Mouse (Mus musculus) frontal cortex, adult (tissue): ENCODE data around the gene Sgsm2.
"Not testable (repeated sequence)": the region's sequence is repeated elsewhere in the genome, so short reads cannot be mapped to it uniquely, and the experiment has no call there.

ENCODE experiments used
- ATAC-seq: cut with Nextera tagmentation; 2 replicates; pipeline ENCODE4 v1.9.2; 2017; ENCODE audit warnings: mild to moderate bottlenecking, moderate library complexity, mixed read lengths; ENCODE audit not compliant: low TSS enrichment

The Sgsm2 gene

DNA sequence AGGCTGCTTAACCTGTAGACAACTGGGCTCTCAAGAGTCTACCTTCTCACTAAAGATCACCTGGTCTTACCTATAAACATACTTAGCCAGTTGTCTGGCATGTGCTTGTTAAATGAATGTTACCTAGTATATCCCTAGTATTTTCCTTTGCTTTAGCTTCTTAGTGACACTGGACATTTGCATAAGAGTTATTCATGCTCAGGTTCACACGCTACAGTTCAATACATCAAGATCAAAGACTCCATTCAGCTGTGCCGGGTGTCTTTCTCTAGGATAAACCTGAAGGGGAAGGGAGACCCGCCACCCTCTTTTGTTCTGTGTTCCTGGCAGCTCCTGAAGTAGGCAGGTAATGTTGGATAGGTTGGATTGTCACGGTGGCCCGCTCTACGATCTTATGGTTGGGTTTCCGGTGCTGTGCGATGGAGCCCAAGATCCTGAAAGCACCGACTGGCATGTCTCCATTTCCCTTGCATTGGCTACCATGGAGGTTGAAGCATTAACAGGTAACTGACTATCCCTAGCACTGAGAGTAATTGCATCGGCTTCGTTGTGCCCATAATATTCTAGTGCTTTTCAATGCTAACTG is 67.8 kb downstream of the Sgsm2 start:
- no peak for ATAC-seq

DNA sequence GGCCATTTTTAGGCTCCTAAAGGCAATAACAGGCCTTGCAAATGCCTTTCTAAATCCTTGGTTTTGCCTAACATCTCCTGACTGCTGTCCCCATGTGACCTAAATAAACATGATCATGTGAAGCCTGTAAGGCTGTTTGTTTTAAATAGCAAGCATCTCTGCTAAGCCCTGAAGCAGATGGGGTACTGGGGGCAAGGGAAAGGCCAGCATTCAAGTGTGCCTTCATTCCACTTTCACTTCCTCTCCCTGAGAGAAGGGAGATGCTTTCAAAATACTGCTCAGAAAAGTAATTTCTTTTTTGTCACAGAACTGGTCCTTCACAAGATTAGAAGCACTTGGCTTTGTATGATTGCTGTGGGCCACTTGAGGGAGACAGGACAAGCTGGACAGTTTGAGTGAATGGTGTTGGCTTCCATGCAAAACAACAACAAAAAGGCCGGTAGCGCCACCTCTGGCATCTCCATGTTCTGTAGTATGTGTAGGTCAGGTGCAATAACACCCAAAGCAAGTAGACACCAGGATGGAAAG is 68.4 kb downstream of the Sgsm2 start:
- ATAC-seq, result no peak

GRCm38 (mm10) chr11:74827791-74828403 is 69.0 kb downstream of the Sgsm2 start:
- no peak for ATAC-seq

DNA sequence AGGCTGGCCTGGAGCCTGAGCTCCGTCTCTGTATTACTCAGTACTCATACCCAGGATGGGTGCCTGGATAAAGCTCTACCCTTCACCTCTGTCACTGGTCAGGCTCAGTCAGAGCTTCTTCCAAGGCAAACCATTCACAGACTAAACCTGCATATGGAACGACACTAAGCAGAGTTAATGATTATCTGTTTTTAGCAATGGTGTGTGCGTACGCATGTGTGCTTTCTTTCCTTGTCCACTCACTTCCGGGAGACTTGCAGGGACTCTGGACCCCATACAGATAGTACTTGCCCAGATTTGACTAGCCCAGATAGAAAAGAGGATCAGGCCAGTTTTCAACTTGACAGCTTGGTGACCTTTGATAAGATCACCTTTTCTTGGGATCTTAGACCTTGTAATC is 70.2 kb downstream of the Sgsm2 start:
- ATAC-seq, result no peak

- no peak for ATAC-seq
These were observed 70.7 kb downstream of the Sgsm2 start for GRCm38 (mm10) chr11:74826151-74826550.

GRCm38 (mm10) chr11:74822746-74823440 is 74.0 kb downstream of the Sgsm2 start:
- ATAC-seq, result no peak

- peak; percentile 81 for ATAC-seq
These were observed 75.4 kb downstream of the Sgsm2 start for GRCm38 (mm10) chr11:74821463-74821862.

DNA sequence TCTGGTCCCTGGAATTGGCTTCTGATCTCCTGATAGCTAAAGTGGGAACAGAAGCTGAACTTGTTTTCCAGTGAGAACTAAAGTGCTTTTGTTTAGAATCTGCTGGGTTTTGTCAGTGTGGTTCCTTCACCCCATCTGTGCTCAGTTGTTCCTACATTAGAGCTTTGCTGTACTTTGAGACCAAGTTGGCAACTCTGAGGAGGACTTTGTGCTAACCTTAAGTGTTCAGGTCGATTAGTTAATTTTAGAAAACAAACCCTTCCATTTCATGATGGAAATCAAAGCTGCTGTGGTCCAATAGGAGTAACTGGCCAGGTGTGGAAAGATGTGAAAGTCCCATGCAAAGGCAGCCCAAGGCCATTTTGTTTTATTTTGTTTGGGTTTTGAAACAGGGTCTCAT is 75.9 kb downstream of the Sgsm2 start:
- no peak for ATAC-seq

GRCm38 (mm10) chr11:74815795-74816194 is 81.1 kb downstream of the Sgsm2 start:
- no peak for ATAC-seq

- no peak for ATAC-seq
These were observed 85.3 kb downstream of the Sgsm2 start for GRCm38 (mm10) chr11:74811538-74811937.

DNA sequence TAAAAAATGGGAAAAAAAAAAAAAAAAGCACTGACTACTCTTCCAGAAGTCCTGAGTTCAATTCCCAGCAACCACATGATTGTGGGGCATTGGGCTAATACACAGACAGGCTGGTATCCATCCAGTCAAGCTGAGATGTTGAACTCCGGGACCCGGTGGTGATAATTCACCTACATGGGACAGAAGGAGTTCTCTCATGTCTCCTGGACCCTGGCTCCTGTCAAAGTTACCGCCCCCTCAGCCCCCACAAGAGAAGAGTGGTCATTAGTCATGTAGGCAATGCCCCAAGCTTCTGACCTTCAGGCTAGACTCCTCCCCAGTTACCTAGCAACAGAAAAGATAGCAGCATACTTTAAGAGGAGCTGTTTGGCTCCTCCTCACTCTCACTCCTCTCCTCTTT is 85.8 kb downstream of the Sgsm2 start:
- ATAC-seq, result not testable (repeated sequence)

GRCm38 (mm10) chr11:74810134-74810533 is 86.7 kb downstream of the Sgsm2 start:
- ATAC-seq, result no peak

- peak; percentile 78 for ATAC-seq
These were observed 88.5 kb downstream of the Sgsm2 start for GRCm38 (mm10) chr11:74808251-74808853.

DNA sequence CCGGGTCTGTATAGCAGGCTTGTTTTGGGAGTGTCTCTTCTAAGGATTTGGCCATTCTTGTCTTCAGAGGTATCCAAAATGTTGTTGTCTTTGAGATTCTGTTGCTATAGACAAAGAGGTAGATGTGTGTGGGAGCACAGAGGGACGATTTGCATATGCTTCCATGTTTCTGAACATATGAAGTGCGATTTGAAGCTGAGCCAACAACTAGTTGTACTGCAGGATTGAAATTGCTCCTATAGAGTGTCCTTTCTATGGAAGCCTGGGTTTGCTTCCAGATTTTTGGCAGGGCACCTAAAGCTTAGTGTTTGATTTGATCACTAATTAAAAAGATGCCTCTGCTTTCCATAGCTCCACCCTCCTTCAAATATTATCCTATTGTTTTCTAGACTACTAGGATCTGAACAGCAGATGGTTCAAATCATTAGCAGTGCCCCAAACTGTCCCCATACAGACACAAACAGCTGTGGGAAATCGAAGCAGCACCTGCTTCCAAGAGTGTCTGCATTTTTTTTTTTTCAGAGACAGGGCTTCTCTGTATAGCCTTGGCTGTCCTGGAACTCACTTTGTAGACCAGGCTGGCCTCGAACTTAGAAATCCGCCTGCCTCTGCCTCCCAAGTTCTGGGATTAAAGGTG is 89.5 kb downstream of the Sgsm2 start:
- ATAC-seq, result no peak

DNA sequence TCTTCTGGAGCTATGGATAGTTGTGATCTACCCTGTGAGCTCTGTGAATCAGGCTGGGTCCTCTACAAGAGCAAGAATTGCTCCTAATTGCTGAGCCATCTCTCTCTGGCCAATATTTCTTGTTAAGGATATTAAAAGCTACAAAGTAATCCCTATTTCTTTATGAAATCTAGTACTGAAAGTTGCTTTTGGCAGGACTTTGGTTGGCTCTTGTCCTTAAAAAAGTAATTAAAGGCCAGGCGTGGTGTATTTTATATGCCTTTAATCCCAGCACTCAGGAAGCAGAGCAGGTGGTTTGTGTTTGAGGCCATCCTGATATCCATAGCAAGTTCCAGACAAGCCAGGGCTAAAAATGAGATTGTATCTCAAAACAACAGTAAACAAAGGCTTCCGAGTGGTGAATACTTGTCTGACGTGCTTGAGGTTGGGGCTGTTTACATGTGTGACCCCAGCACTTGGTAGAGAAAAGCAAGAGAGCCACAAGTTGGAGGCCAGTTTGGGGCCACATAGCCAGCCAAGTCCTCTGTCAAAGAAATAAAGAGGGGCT is 92.7 kb downstream of the Sgsm2 start:
- no peak for ATAC-seq

DNA sequence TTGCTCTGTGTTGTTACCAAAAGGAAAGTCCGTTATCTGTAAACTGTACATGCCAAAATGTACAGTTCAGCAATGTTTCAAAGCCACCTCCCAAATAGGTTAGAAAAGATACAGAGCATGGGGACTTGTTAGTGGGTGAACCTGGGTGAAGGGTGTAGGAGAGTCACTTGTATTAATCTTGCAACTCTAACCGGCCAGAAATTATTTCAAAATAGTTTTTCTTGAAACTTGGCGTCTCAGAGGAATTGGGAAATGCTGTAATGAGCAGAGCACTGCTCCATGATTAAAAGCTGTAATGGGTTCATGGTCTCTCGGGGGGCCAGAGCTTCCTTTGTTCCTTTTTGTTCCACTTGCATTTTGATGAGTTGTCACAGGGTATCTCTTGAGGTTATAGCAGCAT is 96.2 kb downstream of the Sgsm2 start:
- ATAC-seq, result no peak
